Mouse (Mus musculus) intestine, embryonic 15.5 days (tissue): ENCODE data around the gene Afm. TPM values are rescaled to one million over a fixed set of nuclear protein-coding genes. Genes with fewer than 3 reads are reported as not detected.

ENCODE experiments used
- ATAC-seq: fragments of 200-750 bp; cut with Nextera tagmentation; 2 replicates; pipeline ENCODE4 v1.8.0; 2017; ENCODE audit warnings: moderate TSS enrichment, moderate library complexity
- H3K27ac ChIP-seq: fragments of 300-500 bp; sonication (generic); 2 replicates; pipeline ENCODE4 v1.5.1; 2015; ENCODE audit warnings: mild to moderate bottlenecking, inconsistent platforms
- H3K27me3 ChIP-seq: fragments of 300-500 bp; sonication (generic); replicated peaks from 2 replicates; pipeline ENCODE4 v1.6.1; 2015; ENCODE audit warnings: inconsistent platforms
- H3K36me3 ChIP-seq: fragments of 300-500 bp; sonication (generic); 2 replicates; pipeline ENCODE4 v1.6.1; 2015; ENCODE audit warnings: inconsistent platforms
- H3K4me1 ChIP-seq: fragments of 300-500 bp; sonication (generic); replicated peaks from 2 replicates; pipeline ENCODE4 v1.6.1; 2015; ENCODE audit warnings: inconsistent platforms
- H3K4me2 ChIP-seq: fragments of 300-500 bp; sonication (generic); replicated peaks from 2 replicates; pipeline ENCODE4 v1.6.1; 2015; ENCODE audit warnings: mild to moderate bottlenecking, inconsistent platforms
- H3K4me3 ChIP-seq: fragments of 300-500 bp; sonication (generic); replicated peaks from 2 replicates; pipeline ENCODE4 v1.5.1; 2015; ENCODE audit warnings: inconsistent platforms
- H3K9ac ChIP-seq: fragments of 300-500 bp; sonication (generic); 2 replicates; pipeline ENCODE4 v1.6.1; 2015; ENCODE audit warnings: inconsistent platforms
- H3K9me3 ChIP-seq: fragments of 300-500 bp; sonication (generic); 2 replicates; pipeline ENCODE4 v1.6.1; 2016; ENCODE audit warnings: inconsistent platforms
- WGBS: fragments of 180-500 bp; shearing (Covaris S2); methylation state at CpG from one replicate; pipeline ENCODE4 v1.1.7; 2015; 5-methylcytosine and 5-hydroxymethylcytosine counted together
- polyA plus RNA-seq: library from polyadenylated mRNA; unstranded; fragments of >200 nt; fragmentation: Nextera tagmentation; extraction: Ambion mirVana; gene quantifications from 2 replicates; pipeline ENCODE4 v1.2.1, GENCODE M21; 2015

Afm gene
- polyA plus RNA-seq, 1 experiment from 2014 or later: 9.4 TPM

GRCm38 (mm10) chr5:90561721-90562275 is 43.1 kb downstream of the Afm start:
- Histone ChIP-seq H3K27ac (no peak overlapping the region), H3K9ac (no peak overlapping the region), H3K9me3 (no peaks in the 10 kb centered on the region), H3K4me1 (no peaks in the 10 kb centered on the region), H3K4me2 (no peak overlapping the region), H3K36me3 (no peaks in the 10 kb centered on the region), H3K27me3 (no peaks in the 10 kb centered on the region), H3K4me3 (no peak overlapping the region)
- 91% methylated on average over 11 of the region's 11 CpGs for WGBS
- ATAC-seq: no peak

- Histone ChIP-seq H3K4me2 (no peak overlapping the region), H3K9ac (no peak overlapping the region), H3K27ac (no peak overlapping the region), H3K36me3 (no peaks in the 10 kb centered on the region), H3K4me1 (no peaks in the 10 kb centered on the region; the same call in 1 of the 2 replicates), H3K27me3 (no peaks in the 10 kb centered on the region), H3K4me3 (no peak overlapping the region), H3K9me3 (no peaks in the 10 kb centered on the region)
- ATAC-seq: no peak
- 69% methylated on average over 4 of the region's 4 CpGs for WGBS
Measured at GRCm38 (mm10) chr5:90562880-90563279, 44.1 kb downstream of the Afm start.

- ATAC-seq: no peak
- H3K4me1 ChIP-seq: peaks cover 5% of the 10 kb centered on the region; the same call in 1 of the 2 replicates
Measured at GRCm38 (mm10) chr5:90564161-90564560, 45.4 kb downstream of the Afm start.

GRCm38 (mm10) chr5:90565205-90565604 is 46.5 kb downstream of the Afm start:
- Histone ChIP-seq H3K9ac (no peak overlapping the region), H3K4me3 (no peak overlapping the region), H3K9me3 (no peaks in the 10 kb centered on the region), H3K4me1 (peaks cover 5% of the 10 kb centered on the region; the same call in 1 of the 2 replicates), H3K27me3 (no peaks in the 10 kb centered on the region), H3K36me3 (no peaks in the 10 kb centered on the region), H3K4me2 (no peak overlapping the region), H3K27ac (no peak overlapping the region)
- ATAC-seq: no peak
- 77% methylated on average over 6 of the region's 6 CpGs for WGBS

More at GRCm38 (mm10) chr5:90564161-90564560, 45.4 kb downstream of the Afm start:
- Histone ChIP-seq H3K4me2 (no peak overlapping the region), H3K9me3 (no peaks in the 10 kb centered on the region), H3K27ac (no peak overlapping the region), H3K9ac (no peak overlapping the region), H3K4me3 (no peak overlapping the region), H3K27me3 (no peaks in the 10 kb centered on the region), H3K36me3 (no peaks in the 10 kb centered on the region)
- 87% methylated on average over 4 of the region's 4 CpGs for WGBS

DNA sequence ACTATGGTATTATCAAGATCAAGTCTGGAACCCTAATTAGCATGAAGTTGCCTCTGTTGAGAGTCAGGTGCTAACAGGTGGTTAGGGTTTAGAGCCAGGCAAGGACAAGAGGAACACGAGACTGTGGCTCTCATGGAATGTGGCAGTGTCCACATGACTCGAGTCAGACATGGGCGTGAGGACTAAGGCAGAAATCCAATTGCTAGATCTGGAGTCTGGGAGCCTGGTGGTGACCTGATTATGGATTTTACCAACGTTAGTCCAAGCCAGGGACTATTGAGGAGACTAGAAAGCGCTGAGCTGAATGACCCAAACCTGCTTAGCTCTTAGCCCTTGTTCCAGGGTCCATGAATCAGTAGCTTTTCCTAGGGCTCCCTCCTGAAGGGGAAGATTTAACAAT is 49.1 kb downstream of the Afm start:
- Histone ChIP-seq H3K27me3 (no peaks in the 10 kb centered on the region), H3K4me3 (no peak overlapping the region), H3K9me3 (no peaks in the 10 kb centered on the region), H3K27ac (no peak overlapping the region), H3K4me2 (no peak overlapping the region), H3K9ac (no peak overlapping the region), H3K36me3 (no peaks in the 10 kb centered on the region), H3K4me1 (peaks cover 5% of the 10 kb centered on the region; the same call in 1 of the 2 replicates)
- WGBS: 67% methylated on average over 5 of the region's 5 CpGs
- ATAC-seq: peak; percentile 48

- no peaks in the 10 kb centered on the region for H3K27me3 ChIP-seq
- no peaks in the 10 kb centered on the region for H3K36me3 ChIP-seq
- peaks cover 5% of the 10 kb centered on the region; the same call in 1 of the 2 replicates for H3K4me1 ChIP-seq
- peak; percentile 89 for ATAC-seq
- H3K9ac ChIP-seq: no peak overlapping the region
- no peak overlapping the region for H3K4me2 ChIP-seq
- H3K9me3 ChIP-seq: no peaks in the 10 kb centered on the region
- H3K27ac ChIP-seq: no peak overlapping the region
- no peak overlapping the region for H3K4me3 ChIP-seq
Measured at GRCm38 (mm10) chr5:90568338-90568737, 49.6 kb downstream of the Afm start.

DNA sequence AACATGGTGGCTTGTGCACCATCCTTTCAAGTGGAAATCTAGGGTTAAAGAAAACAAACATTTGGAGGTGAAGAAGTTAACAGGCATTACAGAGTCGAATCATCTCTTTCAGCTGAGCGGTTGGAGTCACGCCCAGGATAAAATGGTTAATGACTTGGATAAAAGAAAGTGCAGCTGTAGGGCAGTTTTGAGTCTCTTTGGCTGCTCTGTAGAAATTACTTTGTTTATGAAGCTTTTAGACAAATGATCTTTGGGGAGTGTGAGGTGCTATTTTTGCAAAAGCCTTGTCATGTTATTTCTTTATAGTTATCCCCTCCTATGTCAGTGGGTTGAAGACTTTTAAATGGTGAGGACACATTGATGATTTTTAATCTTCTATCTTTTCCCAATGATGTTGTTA is 52.5 kb downstream of the Afm start:
- WGBS: 29% methylated on average over 3 of the region's 3 CpGs
- Histone ChIP-seq H3K4me1 (peaks cover 5% of the 10 kb centered on the region; the same call in 1 of the 2 replicates), H3K9me3 (no peaks in the 10 kb centered on the region), H3K9ac (no peak overlapping the region), H3K36me3 (no peaks in the 10 kb centered on the region), H3K4me3 (no peak overlapping the region), H3K27me3 (no peaks in the 10 kb centered on the region), H3K27ac (no peak overlapping the region), H3K4me2 (no peak overlapping the region)
- no peak for ATAC-seq

DNA sequence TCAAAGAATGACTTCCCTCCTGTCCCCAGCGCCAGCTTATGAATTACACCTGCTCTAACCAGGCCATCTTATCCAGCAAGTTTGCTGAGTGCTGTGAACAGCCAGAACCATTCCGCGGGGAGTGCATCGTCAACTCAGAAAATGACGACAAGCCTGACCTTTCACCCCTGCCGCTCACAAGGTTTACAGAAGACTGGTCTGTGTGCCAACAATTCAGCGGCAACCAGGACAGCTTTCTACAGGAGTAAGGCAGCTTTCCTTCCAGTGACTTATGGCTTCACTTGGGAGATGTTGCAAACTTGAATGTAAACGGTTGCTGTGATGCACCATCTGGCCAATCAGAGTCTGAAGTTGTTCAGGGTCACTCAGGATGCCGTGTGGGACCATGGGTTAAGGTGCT is 59.0 kb downstream of the Afm start:
- H3K27me3 ChIP-seq: no peaks in the 10 kb centered on the region
- H3K4me3 ChIP-seq: no peak overlapping the region
- 31% methylated on average over 9 of the region's 9 CpGs for WGBS
- ATAC-seq: no peak
- H3K9me3 ChIP-seq: no peaks in the 10 kb centered on the region
- H3K27ac ChIP-seq: no peak overlapping the region
- H3K9ac ChIP-seq: no peak overlapping the region
- no peaks in the 10 kb centered on the region for H3K4me1 ChIP-seq
- no peak overlapping the region for H3K4me2 ChIP-seq
- H3K36me3 ChIP-seq: no peaks in the 10 kb centered on the region

GRCm38 (mm10) chr5:90579556-90579955 is 60.8 kb downstream of the Afm start:
- 89% methylated on average over 9 of the region's 9 CpGs for WGBS
- no peaks in the 10 kb centered on the region for H3K27me3 ChIP-seq
- no peaks in the 10 kb centered on the region for H3K36me3 ChIP-seq
- H3K27ac ChIP-seq: no peak overlapping the region
- H3K4me1 ChIP-seq: no peaks in the 10 kb centered on the region
- H3K9me3 ChIP-seq: no peaks in the 10 kb centered on the region
- ATAC-seq: no peak
- H3K4me2 ChIP-seq: no peak overlapping the region
- H3K9ac ChIP-seq: no peak overlapping the region
- H3K4me3 ChIP-seq: no peak overlapping the region

DNA sequence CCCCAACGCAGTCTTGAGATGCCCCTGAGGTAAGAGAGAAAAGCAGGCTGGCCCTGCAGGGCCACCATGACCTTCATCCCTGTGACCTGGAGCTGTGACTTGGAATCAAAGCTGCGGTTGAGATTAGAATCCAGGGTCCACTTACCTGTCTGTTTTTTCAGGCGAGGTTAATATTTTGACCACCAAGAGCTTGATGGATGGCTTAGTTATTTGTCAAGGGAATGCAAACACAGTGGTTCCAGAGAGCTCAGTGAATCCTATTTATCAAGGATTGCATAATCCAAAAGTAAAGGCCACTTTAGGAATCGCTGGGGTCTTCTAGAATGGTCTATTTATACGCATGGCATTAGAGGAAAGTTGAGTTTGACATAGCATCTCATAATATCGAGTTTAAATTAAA is 63.4 kb downstream of the Afm start:
- Histone ChIP-seq H3K9ac (no peak overlapping the region), H3K36me3 (no peaks in the 10 kb centered on the region), H3K4me3 (no peak overlapping the region), H3K4me2 (no peak overlapping the region), H3K9me3 (no peaks in the 10 kb centered on the region), H3K27me3 (no peaks in the 10 kb centered on the region), H3K4me1 (no peaks in the 10 kb centered on the region), H3K27ac (no peak overlapping the region)
- 81% methylated on average over 6 of the region's 6 CpGs for WGBS
- no peak for ATAC-seq

GRCm38 (mm10) chr5:90584799-90585198 is 66.1 kb downstream of the Afm start:
- no peak overlapping the region for H3K4me3 ChIP-seq
- H3K9me3 ChIP-seq: no peaks in the 10 kb centered on the region
- H3K36me3 ChIP-seq: no peaks in the 10 kb centered on the region
- H3K4me1 ChIP-seq: no peaks in the 10 kb centered on the region
- no peak for ATAC-seq
- no peak overlapping the region for H3K27ac ChIP-seq
- WGBS: 82% methylated on average over 7 of the region's 7 CpGs
- no peak overlapping the region for H3K9ac ChIP-seq
- H3K27me3 ChIP-seq: no peaks in the 10 kb centered on the region
- no peak overlapping the region for H3K4me2 ChIP-seq

DNA sequence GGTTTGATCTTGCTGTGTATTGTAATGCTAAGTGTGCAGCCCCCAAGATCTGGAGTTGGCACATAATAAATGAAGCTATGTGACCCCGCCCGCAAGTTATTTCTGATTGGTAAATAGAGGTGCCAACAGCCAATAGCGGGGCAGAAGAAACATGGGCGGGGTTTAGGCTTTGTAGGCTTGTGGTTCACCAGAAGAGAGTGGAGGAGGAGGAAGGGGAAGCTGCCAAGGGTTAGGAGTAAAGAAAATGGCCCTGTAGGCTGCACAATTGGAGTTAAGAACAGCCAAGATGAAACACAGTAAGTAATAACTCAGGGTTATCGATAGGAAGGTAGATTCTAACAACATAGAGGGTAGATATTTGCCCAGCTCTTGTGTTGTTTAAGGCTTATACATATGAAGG is 67.8 kb downstream of the Afm start:
- no peaks in the 10 kb centered on the region for H3K9me3 ChIP-seq
- no peak overlapping the region for H3K4me3 ChIP-seq
- H3K36me3 ChIP-seq: no peaks in the 10 kb centered on the region
- no peak overlapping the region for H3K4me2 ChIP-seq
- H3K27me3 ChIP-seq: no peaks in the 10 kb centered on the region
- 82% methylated on average over 5 of the region's 5 CpGs for WGBS
- H3K4me1 ChIP-seq: no peaks in the 10 kb centered on the region
- no peak overlapping the region for H3K27ac ChIP-seq
- no peak for ATAC-seq
- H3K9ac ChIP-seq: no peak overlapping the region

DNA sequence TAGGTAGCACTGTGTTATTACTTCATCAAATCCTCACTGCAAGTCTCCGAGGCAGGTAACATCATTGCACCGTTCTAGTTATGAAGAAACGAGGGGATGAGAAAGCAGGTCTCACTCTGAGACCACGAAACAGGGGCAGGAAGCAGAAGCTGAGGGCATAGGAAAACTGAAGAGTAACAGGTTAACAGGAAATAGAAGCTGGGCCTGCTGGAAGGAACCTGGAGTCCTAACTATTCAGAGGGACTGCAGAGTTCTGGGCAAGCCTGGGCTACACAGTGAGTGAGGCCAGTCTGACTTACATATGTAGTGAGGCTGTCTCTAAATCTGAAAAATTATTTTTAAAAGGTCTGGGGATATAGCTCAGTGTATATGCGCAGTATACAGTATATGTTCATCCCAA is 69.4 kb downstream of the Afm start:
- Histone ChIP-seq H3K4me1 (0 out of 2 replicates have a peak, but pooled peaks cover 3% of the 10 kb centered on the region), H3K36me3 (no peaks in the 10 kb centered on the region), H3K27ac (no peak overlapping the region), H3K4me3 (no peak overlapping the region), H3K4me2 (no peak overlapping the region), H3K27me3 (no peaks in the 10 kb centered on the region), H3K9me3 (no peaks in the 10 kb centered on the region), H3K9ac (no peak overlapping the region)
- ATAC-seq: no peak
- 90% methylated on average over 5 of the region's 5 CpGs for WGBS
